Mouse (Mus musculus): ENCODE measurements around the gene Endov.

Gene Endov

DNA sequence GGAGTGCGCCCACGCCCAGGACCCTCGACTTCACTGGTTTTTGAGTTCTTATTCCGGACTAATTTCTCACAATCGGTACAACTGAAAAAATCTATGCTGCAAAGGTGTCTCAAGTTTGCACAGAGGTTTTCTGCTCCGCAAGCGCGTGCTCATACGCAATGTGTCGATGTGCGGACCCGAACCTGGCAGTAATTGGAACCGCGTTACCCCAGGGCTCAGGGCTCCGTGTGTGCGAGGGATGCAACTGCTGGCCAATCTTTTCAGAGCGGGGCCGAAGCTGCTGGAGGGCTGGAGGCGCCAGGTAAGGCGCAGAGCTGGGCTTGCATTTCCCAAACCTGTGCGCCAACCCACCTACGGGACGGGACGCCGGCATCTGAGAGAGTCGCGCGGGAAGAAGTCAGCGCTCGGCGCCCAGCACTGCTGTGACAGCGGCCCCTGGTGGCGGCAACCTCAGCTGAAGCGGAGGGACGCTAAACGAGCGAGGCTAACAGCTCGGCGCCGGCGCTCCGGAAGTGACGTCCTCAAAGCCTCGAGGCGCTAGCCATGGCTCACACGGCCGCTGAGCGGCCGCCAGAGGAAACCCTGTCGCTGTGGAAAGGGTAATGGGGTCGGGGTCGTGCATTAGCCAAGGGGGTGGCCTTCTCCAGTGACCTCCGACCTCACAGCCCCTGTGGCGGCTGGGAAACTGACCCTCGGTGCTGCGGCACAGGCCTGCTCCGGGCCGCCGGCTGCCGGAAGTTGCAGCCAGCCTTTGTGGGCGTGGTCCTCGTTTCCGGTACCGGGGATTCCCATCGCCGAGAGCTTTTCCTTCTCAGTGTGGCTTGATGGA, at the start of gene Endov:
Gene Endov (plus strand): TSS at position 487 of the 829 bp plus-strand sequence.
- DNase-seq (ENCODE audit: extremely low read depth, insufficient read length, low spot score) = peak; percentile 96

GRCm38 (mm10) chr11:119442199-119442598, 48.9 kb upstream of the Endov start:
- no peak for DNase-seq (ENCODE audit: extremely low read depth, insufficient read length, low spot score)

DNA sequence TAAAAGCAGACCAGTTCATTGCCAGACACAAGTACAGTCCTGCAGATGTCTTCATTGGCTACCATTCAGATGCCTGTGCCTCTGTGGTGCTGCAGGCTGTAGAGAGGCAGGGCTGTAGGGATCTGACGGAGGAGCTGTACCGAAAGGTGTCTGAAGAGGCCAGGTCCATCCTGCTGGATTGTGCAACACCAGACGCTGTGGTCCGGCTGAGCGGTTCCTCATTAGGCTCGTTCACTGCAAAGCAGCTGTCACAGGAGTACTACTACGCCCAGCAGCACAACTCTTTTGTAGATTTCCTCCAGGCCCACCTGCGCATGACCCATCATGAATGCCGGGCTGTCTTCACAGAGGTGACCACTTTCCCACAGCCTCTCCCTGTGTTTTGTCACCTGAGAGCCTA, 47.7 kb upstream of the Endov start:
- DNase-seq (ENCODE audit: extremely low read depth, insufficient read length, low spot score) = no peak

DNA sequence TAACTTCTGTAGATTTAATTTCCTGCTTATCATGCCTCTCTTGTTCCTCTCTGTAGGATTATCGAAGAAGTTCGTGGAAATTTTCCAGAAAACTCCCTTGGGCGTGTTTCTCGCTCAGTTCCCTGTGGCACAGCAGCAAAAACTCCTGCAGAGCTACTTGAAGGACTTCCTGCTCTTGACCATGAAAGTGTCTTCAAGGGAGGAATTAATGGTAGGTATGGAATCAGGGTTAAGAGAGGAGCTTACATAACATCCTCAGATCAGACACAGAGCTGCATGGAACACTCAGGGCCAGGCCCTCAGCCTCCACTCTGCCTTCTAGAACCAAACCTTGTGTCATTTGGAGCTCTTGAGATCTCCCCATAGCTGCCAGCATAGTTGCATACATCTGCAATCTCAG, 35.0 kb upstream of the Endov start:
- DNase-seq (ENCODE audit: extremely low read depth, insufficient read length, low spot score) = no peak

DNA sequence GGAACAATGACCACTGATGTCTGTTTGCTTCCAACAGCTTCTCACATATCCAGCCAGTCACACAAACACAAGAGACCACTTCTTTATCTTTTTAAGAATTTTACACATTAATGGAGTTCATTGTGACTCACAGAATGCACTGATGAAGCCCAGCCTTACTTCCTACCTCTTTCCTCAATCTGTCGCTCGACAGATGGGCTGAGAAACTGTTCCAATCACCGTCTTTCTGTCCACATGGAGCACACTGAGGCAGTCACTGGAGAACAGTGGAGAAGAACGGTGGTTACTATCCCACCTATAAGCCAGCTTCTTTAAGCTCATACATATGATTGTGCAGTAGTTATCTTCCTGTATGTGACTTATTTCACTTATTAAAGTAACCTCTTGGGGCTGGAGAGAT, 13.3 kb upstream of the Endov start:
- no peak for DNase-seq (ENCODE audit: extremely low read depth, insufficient read length, low spot score)

GRCm38 (mm10) chr11:119491690-119492087, 542 bp downstream of the Endov start:
- DNase-seq (ENCODE audit: extremely low read depth, insufficient read length, low spot score) = no peak

- DNase-seq (ENCODE audit: extremely low read depth, insufficient read length, low spot score) = no peak
Measured at GRCm38 (mm10) chr11:119492830-119493229, 1.7 kb downstream of the Endov start.

GRCm38 (mm10) chr11:119493516-119493915, 2.4 kb downstream of the Endov start:
- no peak for DNase-seq (ENCODE audit: extremely low read depth, insufficient read length, low spot score)

- DNase-seq (ENCODE audit: extremely low read depth, insufficient read length, low spot score) = no peak
Measured at GRCm38 (mm10) chr11:119496147-119496546, 5.0 kb downstream of the Endov start.

GRCm38 (mm10) chr11:119497451-119497850, 6.3 kb downstream of the Endov start:
- no peak for DNase-seq (ENCODE audit: extremely low read depth, insufficient read length, low spot score)

DNA sequence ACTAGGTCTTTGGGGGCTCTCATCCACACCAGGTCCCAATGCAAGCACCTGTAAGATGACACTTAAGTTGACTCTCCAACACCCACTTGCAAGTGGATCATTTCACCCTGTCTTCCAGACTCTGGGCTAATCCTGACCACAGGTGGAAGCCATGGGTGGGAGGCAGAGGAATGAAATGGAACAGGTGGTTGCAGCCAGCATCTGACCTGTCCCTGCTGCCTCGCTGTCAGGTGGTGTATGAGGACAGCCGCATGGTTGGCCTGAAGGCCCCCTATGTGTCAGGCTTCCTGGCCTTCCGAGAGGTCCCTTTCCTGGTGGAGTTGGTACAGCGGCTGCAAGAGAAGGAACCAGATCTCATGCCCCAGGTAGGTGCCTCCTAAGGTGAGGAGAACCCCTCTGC, 8.2 kb downstream of the Endov start:
- DNase-seq (ENCODE audit: extremely low read depth, insufficient read length, low spot score) = no peak

GRCm38 (mm10) chr11:119500011-119500410, 8.9 kb downstream of the Endov start:
- DNase-seq (ENCODE audit: extremely low read depth, insufficient read length, low spot score) = no peak

GRCm38 (mm10) chr11:119503675-119504074, 12.5 kb downstream of the Endov start:
- DNase-seq (ENCODE audit: extremely low read depth, insufficient read length, low spot score) = no peak

DNA sequence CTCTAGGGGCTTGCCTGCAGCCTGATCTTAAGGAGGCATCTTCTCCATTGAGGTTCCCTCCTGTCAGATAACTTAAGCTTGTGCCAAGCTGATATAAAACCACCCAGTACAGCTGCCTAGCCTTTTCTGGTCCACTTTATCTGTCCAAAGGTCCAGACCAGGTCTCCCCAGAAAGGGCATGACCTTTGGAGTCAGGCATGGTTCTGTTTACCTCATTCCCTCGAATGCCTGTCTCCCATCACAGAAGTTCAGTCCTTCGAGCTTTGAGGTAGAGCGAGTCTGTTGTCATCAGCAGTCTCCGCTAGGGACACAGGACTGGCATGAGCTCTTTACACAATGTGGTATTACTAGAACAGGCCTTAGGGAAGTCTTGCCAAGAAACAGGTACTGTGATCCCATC, 15.2 kb downstream of the Endov start:
- no peak for DNase-seq (ENCODE audit: extremely low read depth, insufficient read length, low spot score)

DNA sequence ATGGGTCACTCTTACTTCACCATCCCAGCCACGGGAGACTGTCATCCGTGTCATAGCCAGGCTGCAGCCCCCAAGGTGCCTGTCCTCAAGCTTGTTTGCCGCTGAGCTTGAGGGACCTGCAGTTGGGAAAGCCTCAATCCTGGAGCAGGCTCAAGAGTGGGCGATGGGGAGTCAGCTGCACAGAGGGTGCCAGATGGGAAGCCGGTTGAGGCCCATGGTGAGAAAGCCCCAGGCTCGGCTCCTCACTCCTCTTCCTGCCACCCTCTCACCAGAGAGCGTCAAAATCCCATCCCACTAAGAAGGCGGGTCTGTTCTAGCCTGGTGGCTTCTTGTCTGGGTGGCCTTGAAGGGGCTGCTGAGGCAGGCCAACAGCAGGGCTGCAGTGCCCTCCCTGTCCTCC, 16.6 kb downstream of the Endov start:
- DNase-seq (ENCODE audit: extremely low read depth, insufficient read length, low spot score) = no peak

- no peak for DNase-seq (ENCODE audit: extremely low read depth, insufficient read length, low spot score)
Measured at GRCm38 (mm10) chr11:119509165-119509776, 18.1 kb downstream of the Endov start.

DNA sequence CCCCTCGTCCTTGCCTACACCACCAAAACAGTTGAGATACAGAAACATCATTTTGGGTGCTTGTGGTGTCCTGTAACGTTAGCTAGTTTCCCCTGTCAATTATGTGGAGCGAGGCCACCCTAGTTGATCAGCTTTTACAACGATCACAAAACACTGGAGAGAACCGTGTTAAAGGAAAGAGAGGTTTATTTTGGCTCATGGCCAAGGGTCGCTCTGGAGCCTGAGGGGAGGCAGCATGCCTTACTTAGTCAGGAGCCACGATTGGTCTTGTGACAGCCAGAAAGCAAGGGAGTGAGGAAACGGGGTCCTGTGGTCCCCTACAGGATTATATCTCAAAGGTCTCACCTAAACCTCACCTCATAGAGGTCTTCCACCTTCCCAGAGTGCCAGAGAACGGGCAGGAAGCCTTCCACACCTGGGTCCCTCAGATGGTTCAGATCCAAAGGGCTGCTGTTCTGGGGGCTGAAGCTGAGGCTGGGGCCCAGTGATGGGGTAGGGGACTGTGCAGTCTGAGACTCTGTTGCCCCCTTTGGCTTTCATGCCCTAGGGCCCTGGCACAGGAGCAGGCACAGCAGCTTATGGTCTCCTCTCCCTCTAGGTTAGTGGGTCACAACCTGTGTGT, 22.0 kb downstream of the Endov start:
- DNase-seq (ENCODE audit: extremely low read depth, insufficient read length, low spot score) = no peak

DNA sequence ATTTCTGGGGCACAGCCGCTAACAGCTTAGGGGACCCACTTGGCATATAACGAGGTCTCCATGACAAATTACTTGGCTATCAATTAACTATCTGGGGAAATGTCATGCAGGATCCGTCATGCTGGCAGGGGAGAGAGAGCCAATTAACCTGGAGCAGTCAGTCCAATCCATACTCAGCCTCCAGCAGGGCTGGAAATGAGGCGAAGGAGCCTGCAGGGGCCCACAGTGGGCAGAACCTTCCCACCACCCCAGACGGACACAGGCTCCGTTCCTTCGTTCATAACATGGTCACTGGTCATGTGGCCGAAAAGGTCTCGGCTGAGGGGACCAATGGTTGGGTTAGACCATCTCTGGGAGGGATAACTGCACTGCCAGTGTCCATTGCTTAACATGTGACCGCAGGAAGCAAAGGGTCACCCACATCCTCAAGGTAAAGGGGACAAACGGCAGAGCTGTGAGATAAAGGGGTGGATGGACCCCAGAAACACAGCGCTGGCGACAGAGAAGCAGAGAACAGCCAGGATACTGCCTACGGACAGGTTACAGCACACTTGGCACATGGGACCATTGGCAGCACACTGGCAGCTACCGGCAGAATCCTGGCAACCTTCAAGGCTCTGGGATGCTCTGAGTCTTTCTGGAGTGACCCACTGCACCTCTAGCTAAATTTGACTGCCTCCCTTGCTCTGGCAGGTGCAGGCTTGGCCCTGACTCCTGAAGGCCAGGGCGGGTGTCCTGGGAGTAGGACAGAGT, 23.1 kb downstream of the Endov start:
- DNase-seq (ENCODE audit: extremely low read depth, insufficient read length, low spot score) = no peak

- no peak for DNase-seq (ENCODE audit: extremely low read depth, insufficient read length, low spot score)
Measured at GRCm38 (mm10) chr11:119514967-119515636, 24.0 kb downstream of the Endov start.

GRCm38 (mm10) chr11:119515823-119516676, 24.9 kb downstream of the Endov start:
- DNase-seq (ENCODE audit: extremely low read depth, insufficient read length, low spot score) = no peak

Data from 3134 (cell line).